Mouse (Mus musculus) WW6 (cell line): ENCODE data around the gene Fnbp1.
A peak's percentile ranks its signal among the peaks of the same experiment; 100 is the strongest.

Experiments
- DNase-seq: peaks from one replicate; pipeline ENCODE4 v3.0.0-alpha.2; 2013; ENCODE audit warnings: low read depth, low spot score

Fnbp1 gene

GRCm38 (mm10) chr2:31151892-31152812, 10.3 kb upstream of the Fnbp1 start, which contains the start of gene Gpr107:
TSS of gene Gpr107 (plus strand) at chr2:31152316.
- peak; percentile 56 for DNase-seq

- DNase-seq, result no peak
These were observed 9.0 kb upstream of the Fnbp1 start for GRCm38 (mm10) chr2:31150762-31151161.

- no peak for DNase-seq
These were observed 5.2 kb upstream of the Fnbp1 start for GRCm38 (mm10) chr2:31147054-31147453.

GRCm38 (mm10) chr2:31144901-31145300, 3.1 kb upstream of the Fnbp1 start:
- no peak for DNase-seq

GRCm38 (mm10) chr2:31143768-31144695, 2.2 kb upstream of the Fnbp1 start:
- DNase-seq, result no peak

GRCm38 (mm10) chr2:31143326-31143725, 1.5 kb upstream of the Fnbp1 start:
- DNase-seq, result no peak

- no peak for DNase-seq
These were observed 697 bp upstream of the Fnbp1 start for GRCm38 (mm10) chr2:31142505-31142904.

GRCm38 (mm10) chr2:31141074-31141866, 538 bp downstream of the Fnbp1 start:
- no peak for DNase-seq

GRCm38 (mm10) chr2:31140772-31141073, 1.1 kb downstream of the Fnbp1 start:
- DNase-seq, result no peak

- no peak for DNase-seq
These were observed 1.6 kb downstream of the Fnbp1 start for GRCm38 (mm10) chr2:31139991-31140771.

GRCm38 (mm10) chr2:31139174-31139632, 2.6 kb downstream of the Fnbp1 start:
- DNase-seq, result no peak

GRCm38 (mm10) chr2:31137018-31137590, 4.7 kb downstream of the Fnbp1 start:
- DNase-seq, result no peak

GRCm38 (mm10) chr2:31136338-31136737, 5.5 kb downstream of the Fnbp1 start:
- no peak for DNase-seq

GRCm38 (mm10) chr2:31135512-31135931, 6.3 kb downstream of the Fnbp1 start:
- DNase-seq, result no peak

- no peak for DNase-seq
These were observed 7.8 kb downstream of the Fnbp1 start for GRCm38 (mm10) chr2:31133981-31134380.

GRCm38 (mm10) chr2:31132682-31133081, 9.1 kb downstream of the Fnbp1 start:
- DNase-seq, result no peak

GRCm38 (mm10) chr2:31130815-31131299, 11.0 kb downstream of the Fnbp1 start:
- no peak for DNase-seq

- DNase-seq, result no peak
These were observed 11.9 kb downstream of the Fnbp1 start for GRCm38 (mm10) chr2:31129742-31130518.

GRCm38 (mm10) chr2:31127899-31128298, 13.9 kb downstream of the Fnbp1 start:
- no peak for DNase-seq
